Mouse (Mus musculus): ENCODE measurements around the gene Daam1.

The Daam1 gene

GRCm38 (mm10) chr12:71998653-71999052 is 167.8 kb downstream of the Daam1 start:
- DNase-seq (ENCODE audit: low spot score), result no peak

DNA sequence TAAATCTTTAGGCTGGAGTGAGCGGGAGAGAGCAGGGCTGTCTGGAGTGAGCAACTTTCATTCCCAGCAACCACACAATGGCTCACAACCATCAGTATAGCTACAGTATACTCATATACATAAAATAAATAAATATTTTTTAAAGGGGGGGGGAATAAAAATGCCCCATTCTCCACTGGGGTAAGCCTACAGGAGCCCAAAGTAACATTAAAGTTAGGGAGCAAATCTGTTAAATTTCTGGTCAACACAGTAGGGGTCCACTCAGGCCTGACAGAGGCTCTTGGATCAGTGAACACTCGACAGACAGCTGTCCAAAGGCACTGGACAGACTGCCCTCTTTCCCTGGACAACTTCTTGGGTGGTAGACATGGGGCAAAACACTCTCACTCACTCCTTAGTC is 168.8 kb downstream of the Daam1 start:
- DNase-seq (ENCODE audit: low spot score), result no peak

DNA sequence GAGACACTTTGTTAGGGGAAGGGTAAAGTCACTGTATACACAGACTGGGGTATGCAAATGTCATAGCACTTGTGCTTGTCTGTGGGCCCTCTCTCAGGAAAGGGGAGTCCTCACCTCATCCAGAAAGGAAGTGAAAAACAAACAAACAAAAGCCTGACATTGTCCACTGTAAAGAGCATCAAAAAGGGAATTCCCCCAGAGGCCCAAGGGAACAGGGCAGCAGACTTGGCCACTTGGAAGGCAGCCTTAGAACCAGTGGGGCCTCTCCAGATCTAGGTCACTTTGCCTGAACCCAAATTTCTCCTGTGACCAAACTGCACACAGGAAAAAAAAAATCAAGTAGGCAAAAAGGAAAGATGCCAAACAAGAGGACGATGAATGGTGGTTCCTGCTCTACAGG is 170.9 kb downstream of the Daam1 start:
- no peak for DNase-seq (ENCODE audit: low spot score)

DNA sequence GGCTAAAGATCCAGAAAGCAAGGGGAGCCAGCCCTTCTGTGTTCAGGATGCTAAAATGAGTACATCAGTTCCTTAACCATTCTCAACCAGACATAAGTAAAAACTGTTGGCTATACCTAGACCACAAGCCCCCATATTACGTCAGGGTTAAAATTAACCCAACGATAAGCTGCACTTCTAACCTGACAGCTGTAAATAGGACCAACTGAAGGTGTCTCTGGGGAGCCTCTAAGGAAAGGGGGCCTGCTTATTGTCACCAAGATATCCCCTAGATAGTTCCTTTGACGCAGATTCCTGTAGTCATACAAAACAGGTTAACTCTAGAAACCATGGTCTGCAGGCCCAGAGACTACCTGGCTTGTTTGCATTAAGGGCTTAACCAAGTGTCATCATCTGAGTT is 174.4 kb downstream of the Daam1 start:
- no peak for DNase-seq (ENCODE audit: low spot score)

DNA sequence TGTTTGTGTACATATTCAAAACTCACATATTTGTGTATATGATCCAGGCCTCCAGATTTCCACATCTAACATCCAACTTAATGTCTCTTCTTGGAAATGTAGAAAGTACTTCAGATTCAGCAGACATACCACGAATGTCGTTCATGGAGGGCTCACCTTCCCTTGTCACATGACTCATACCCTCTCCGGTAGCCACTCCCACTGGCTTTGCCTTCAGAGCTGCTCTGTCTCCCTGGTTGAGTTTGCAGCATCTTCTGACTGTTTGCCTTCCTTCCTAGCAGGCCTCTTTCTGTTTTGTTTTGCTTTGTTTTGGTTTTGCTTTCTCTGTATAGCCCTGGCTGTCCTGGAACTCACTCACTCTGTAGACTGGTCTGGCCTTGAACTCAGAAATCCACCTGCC is 176.8 kb downstream of the Daam1 start:
- DNase-seq (ENCODE audit: low spot score), result no peak

- DNase-seq (ENCODE audit: low spot score), result no peak
Observed at GRCm38 (mm10) chr12:72009051-72009902, 178.4 kb downstream of the Daam1 start.

GRCm38 (mm10) chr12:72011404-72011803 is 180.5 kb downstream of the Daam1 start:
- no peak for DNase-seq (ENCODE audit: low spot score)

- DNase-seq (ENCODE audit: low spot score), result no peak
Observed at GRCm38 (mm10) chr12:72012126-72012525, 181.2 kb downstream of the Daam1 start.

DNA sequence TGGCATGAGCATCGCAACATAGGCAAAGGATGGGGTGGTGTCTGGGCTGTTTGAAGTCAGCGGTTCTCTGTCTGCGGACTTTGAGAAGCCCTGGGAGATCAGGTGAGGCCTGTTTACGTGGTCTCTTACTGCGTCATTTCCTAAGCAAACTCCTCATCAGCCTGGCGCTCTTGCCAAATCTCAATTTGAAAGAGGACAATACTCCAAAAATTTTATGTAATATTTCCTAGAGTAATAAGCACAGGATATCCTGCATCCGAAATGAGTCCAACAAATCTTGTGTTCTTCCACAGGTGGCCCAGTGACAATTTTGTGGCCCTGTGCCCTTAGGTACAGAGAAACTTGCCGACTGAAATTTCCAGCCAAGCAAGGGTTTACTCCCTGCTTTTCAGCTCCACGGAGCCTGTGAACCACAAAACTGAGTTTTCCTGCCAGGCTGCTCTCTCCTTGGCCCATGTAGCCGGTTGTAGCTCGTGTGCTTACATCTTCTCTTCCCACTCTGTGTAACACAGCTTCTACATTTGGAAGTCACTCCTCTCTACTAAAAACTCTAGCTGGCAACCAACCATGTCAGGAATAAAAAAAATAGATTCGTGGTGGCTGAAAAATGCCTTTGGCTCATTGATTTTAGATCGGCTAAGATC is 183.0 kb downstream of the Daam1 start:
- no peak for DNase-seq (ENCODE audit: low spot score)

GRCm38 (mm10) chr12:72014355-72014776 is 183.5 kb downstream of the Daam1 start:
- no peak for DNase-seq (ENCODE audit: low spot score)

GRCm38 (mm10) chr12:72015296-72015695 is 184.4 kb downstream of the Daam1 start:
- no peak for DNase-seq (ENCODE audit: low spot score)

GRCm38 (mm10) chr12:72020285-72020684 is 189.4 kb downstream of the Daam1 start:
- no peak for DNase-seq (ENCODE audit: low spot score)

- no peak for DNase-seq (ENCODE audit: low spot score)
Observed at GRCm38 (mm10) chr12:72021543-72021942, 190.7 kb downstream of the Daam1 start.

DNA sequence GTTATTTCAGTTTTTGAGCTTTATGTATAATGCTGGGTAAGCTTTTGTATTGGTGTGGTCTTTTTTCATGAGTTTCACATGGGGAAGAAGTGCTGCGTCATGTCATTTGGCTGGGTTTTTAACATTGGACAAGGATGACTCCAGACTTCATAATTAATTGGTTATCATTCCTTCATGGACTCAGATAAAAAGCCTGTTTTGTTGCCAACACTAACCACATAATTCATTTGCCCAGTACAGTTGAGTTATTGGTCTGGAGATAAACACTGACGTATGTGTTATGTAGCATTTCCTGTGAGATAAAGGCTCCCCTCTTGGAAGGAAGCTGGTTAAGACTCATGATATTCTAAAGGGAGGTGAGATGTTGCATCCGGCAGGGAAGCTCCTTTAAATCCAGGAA is 191.9 kb downstream of the Daam1 start:
- DNase-seq (ENCODE audit: low spot score), result no peak

- no peak for DNase-seq (ENCODE audit: low spot score)
Observed at GRCm38 (mm10) chr12:72023572-72023971, 192.7 kb downstream of the Daam1 start.

DNA sequence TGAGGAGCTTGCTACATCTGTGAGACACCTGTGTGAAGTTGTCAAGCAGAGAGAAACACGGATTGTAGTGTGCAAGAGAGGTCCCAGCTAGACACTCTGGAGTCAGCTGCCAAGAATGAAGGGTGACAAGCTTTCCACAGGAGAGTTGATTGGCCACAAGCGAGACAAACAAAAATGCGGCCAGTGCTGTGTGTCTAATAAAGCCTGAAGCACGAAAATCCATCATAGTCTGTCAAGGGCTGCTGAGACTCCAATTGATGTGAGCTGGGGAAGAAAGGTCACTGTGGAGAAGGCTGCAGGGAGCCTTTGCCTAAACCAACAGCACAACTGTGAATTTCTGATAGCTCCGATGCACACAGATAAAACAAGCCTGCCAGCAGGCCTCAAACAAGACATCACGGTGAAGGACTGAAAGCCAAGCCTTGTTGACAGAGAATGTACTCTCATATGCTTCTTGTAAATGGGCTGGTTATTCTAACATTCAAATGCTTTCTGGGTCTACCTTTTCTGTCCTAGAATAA is 194.5 kb downstream of the Daam1 start:
- DNase-seq (ENCODE audit: low spot score), result peak; percentile 50

- no peak for DNase-seq (ENCODE audit: low spot score)
Observed at GRCm38 (mm10) chr12:72031171-72031570, 200.3 kb downstream of the Daam1 start.

DNA sequence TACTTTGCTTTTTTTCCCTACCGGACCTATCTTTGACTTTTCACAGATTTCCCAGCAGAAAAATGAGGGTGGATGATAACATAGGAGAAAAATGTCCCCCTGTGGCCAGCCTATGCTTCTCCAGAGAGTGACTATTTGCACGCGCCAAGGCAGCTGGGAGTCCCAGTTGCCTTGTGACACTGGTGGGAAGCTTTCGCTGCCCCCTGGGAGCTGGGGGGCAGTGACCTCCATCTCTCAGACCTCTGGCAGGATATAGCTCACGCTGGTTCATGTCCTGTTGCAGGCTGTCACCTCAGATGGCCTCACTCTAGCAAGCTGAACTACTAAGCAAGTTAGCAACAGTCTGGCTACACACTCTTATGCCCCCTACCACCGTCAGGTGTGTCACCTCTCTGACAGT is 200.9 kb downstream of the Daam1 start:
- no peak for DNase-seq (ENCODE audit: low spot score)

- no peak for DNase-seq (ENCODE audit: low spot score)
Observed at GRCm38 (mm10) chr12:72036097-72036661, 205.3 kb downstream of the Daam1 start.

DNA sequence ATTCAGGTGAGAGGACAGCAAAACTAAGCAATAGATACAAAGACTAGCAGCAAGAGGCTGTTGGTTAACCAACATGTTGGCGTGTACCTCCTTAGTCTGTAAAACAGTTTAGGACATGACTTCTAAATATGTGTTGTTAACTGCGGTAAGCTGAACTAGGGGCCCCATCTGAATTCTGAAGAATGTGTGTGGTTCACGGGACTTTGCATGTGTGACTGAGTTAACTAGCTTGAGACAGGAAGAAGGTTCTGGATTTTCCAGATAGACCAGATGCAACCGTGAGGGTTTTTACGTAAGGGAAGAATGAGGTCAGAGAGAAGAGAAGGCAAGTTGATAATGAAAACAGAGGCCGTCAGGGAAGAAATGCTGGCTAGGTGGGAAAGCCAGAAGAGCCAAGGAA is 206.2 kb downstream of the Daam1 start:
- DNase-seq (ENCODE audit: low spot score), result no peak

DNA sequence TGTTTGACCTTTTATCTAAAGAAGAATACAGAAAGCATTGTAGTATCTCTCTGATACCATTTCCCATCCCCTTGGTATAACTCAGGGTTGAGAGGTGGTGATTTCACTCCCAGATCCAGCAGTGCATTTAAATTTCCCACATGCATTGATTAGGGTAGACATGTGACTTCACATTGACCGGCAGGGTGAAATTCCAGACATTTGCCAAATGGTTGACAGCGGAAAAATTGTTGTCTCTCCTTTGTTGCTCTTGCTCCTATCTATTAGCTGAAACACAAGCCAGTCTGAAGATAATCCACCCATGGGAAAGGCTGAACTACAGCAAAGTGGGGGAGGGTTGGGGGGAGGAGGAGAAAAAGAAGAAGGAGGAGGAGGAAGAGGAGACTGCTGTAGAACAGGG is 208.0 kb downstream of the Daam1 start:
- DNase-seq (ENCODE audit: low spot score), result no peak

DNA sequence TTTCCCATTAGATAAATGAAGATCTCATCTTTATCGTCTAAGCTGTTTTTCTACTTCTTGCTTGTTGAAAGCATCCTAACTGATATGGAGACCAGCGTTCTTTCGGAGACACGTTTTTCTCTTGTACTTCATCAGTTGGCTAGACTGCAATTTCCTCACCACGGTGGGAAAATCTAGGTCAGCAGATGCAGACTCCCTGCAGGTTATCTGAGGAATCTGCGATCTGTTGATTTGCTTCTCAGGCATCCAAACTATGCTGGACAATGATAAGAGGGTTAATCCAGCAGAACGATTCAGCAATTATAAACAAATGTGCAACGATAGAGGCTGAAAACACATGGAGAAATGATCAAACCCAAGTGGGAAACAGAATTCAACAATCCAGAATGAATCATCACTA is 208.6 kb downstream of the Daam1 start:
- no peak for DNase-seq (ENCODE audit: low spot score)

DNA sequence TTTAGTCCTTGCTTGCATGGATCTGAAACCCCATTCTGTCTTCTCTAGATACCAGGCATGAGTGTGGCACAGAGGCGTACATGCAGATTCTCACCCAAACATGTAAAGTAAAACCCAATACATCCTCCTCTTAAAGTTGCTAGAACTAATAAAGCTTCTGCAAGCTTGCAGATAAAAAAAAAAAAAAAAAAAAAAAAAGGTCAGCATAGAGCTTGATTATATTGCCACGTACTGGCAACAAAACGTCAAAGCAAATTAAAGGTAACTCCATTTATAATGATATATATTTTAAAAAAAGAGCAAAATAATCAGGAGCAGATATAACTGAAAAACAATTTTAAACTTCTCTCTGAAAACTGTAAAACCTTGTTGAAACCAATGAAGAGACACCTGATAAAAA is 210.4 kb downstream of the Daam1 start:
- no peak for DNase-seq (ENCODE audit: low spot score)

Data from embryo, embryonic 10 days (tissue).